Mouse (Mus musculus) stomach, embryonic 15.5 days (tissue): ENCODE results near the gene Fbxl7. TPM values are rescaled to one million over a fixed set of nuclear protein-coding genes. Genes with fewer than 3 reads are reported as not detected.
A peak's percentile ranks its signal among the peaks of the same experiment; 100 is the strongest.

Experiments used
- ATAC-seq: fragments of 200-750 bp; cut with Nextera tagmentation; 2 replicates; pipeline ENCODE4 v1.8.0; 2017; ENCODE audit warnings: low read depth, moderate number of reproducible peaks, moderate TSS enrichment; ENCODE audit not compliant: insufficient read depth, low FRiP score
- H3K27ac ChIP-seq: fragments of 300-500 bp; sonication (generic); 2 replicates; pipeline ENCODE4 v1.5.1; 2015; ENCODE audit warnings: mild to moderate bottlenecking, inconsistent platforms
- H3K27me3 ChIP-seq: fragments of 300-500 bp; sonication (generic); replicated peaks from 2 replicates; pipeline ENCODE4 v1.6.1; 2015; ENCODE audit warnings: inconsistent platforms
- H3K36me3 ChIP-seq: fragments of 300-500 bp; sonication (generic); 2 replicates; pipeline ENCODE4 v1.6.1; 2015; ENCODE audit warnings: inconsistent platforms
- H3K4me1 ChIP-seq: fragments of 300-500 bp; sonication (generic); 2 replicates; pipeline ENCODE4 v1.6.1; 2015; ENCODE audit warnings: inconsistent platforms
- H3K4me2 ChIP-seq: fragments of 300-500 bp; sonication (generic); 2 replicates; pipeline ENCODE4 v1.6.1; 2015; ENCODE audit warnings: mild to moderate bottlenecking, inconsistent platforms
- H3K4me3 ChIP-seq: fragments of 300-500 bp; sonication (generic); replicated peaks from 2 replicates; pipeline ENCODE4 v1.5.1; 2015; ENCODE audit warnings: inconsistent platforms
- H3K9ac ChIP-seq: fragments of 300-500 bp; sonication (generic); 2 replicates; pipeline ENCODE4 v1.6.1; 2015; ENCODE audit warnings: inconsistent platforms
- H3K9me3 ChIP-seq: fragments of 300-500 bp; sonication (generic); 2 replicates; pipeline ENCODE4 v1.6.1; 2016; ENCODE audit warnings: inconsistent platforms
- WGBS: fragments of 180-500 bp; shearing (Covaris S2); methylation state at CpG from one replicate; pipeline ENCODE4 v1.1.7; 2015; 5-methylcytosine and 5-hydroxymethylcytosine counted together
- polyA plus RNA-seq: library from polyadenylated mRNA; unstranded; fragments of >200 nt; fragmentation: Nextera tagmentation; extraction: Ambion mirVana; gene quantifications from 2 replicates; pipeline ENCODE4 v1.2.1, GENCODE M21; 2015

Gene Fbxl7
- polyA plus RNA-seq, 1 experiment from 2014 or later: 14.4 TPM

DNA sequence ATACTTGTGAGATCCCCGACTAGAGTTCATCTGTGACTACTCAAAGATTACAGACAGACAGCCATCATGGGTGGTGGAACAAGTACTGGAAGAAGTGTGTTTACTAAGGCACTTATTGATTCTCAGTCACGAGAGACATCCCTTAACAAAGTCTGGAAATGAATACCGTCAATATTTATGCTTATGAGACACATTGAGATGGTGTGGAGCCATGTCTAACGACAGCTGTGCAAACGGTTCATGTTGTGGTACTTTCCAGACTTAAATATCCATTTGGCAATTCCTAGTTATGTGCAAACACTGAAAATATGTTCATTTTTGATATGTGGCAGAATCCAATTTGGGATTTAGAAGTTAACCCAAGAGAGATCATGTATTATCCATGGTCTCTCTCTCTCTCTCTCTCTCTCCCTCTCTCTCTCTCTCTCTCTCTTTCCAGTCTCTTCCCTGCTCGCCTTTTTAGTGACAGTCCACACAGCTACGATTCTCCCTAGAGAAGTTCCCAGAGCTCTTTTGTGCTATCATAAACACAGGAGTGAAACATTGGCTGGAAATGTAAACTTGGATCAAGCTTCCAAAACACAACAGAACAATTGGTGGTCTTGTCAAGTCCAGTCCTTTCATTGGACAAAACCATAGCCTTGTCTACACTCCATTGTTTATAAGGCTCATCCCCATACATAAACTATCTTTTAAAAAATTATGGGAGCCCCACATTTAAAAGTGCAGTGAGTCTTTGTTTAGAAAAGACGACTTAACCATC, 315.3 kb downstream of the Fbxl7 start:
- no peak overlapping the region for H3K9ac ChIP-seq
- peak; percentile 43; the same call in 1 of the 2 replicates for ATAC-seq
- H3K36me3 ChIP-seq: no peaks in the 10 kb centered on the region
- H3K4me2 ChIP-seq: no peak overlapping the region
- H3K4me3 ChIP-seq: no peak overlapping the region
- no peaks in the 10 kb centered on the region for H3K27me3 ChIP-seq
- WGBS: 46% methylated on average over 8 of the region's 8 CpGs
- peak overlapping the region; percentile 38 for H3K27ac ChIP-seq
- H3K9me3 ChIP-seq: no peaks in the 10 kb centered on the region
- no peaks in the 10 kb centered on the region for H3K4me1 ChIP-seq

DNA sequence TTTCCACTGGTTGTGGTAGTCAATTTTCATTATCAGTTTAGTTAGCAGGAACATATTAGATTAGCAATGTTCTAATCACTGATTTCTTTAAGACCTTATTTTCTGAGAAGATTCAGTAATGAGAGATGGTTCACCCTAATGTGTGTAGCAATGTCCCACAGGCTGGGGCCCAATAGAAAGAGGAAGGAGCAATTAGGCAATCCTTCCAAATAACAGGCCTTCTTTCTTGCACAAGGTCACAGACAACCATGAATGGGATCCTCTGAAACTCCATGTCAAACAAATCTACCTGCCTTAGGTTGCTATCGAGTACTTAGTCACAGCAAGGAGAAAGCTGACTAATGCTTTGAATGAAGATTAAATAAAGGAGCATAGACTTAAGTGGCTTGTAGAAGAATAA, 316.9 kb downstream of the Fbxl7 start:
- no peak overlapping the region for H3K9ac ChIP-seq
- H3K27ac ChIP-seq: no peak overlapping the region
- H3K36me3 ChIP-seq: no peaks in the 10 kb centered on the region
- ATAC-seq: no peak
- no peak overlapping the region for H3K4me3 ChIP-seq
- H3K4me1 ChIP-seq: no peaks in the 10 kb centered on the region
- no peaks in the 10 kb centered on the region for H3K27me3 ChIP-seq
- no peaks in the 10 kb centered on the region for H3K9me3 ChIP-seq
- 68% methylated on average over 1 of the region's 1 CpGs for WGBS
- no peak overlapping the region for H3K4me2 ChIP-seq

GRCm38 (mm10) chr15:26566076-26566475, 329.3 kb downstream of the Fbxl7 start:
- 71% methylated on average over 2 of the region's 2 CpGs for WGBS
- Histone ChIP-seq H3K4me1 (no peaks in the 10 kb centered on the region), H3K4me2 (no peak overlapping the region), H3K27ac (no peak overlapping the region), H3K36me3 (no peaks in the 10 kb centered on the region), H3K9me3 (no peaks in the 10 kb centered on the region), H3K9ac (no peak overlapping the region), H3K4me3 (no peak overlapping the region), H3K27me3 (no peaks in the 10 kb centered on the region)
- ATAC-seq: no peak

GRCm38 (mm10) chr15:26553620-26554019, 341.8 kb downstream of the Fbxl7 start:
- 71% methylated on average over 10 of the region's 10 CpGs for WGBS
- H3K36me3 ChIP-seq: peaks cover 8% of the 10 kb centered on the region
- no peaks in the 10 kb centered on the region for H3K4me1 ChIP-seq
- H3K9me3 ChIP-seq: no peaks in the 10 kb centered on the region
- no peak for ATAC-seq
- H3K4me3 ChIP-seq: no peak overlapping the region
- no peak overlapping the region for H3K27ac ChIP-seq
- H3K4me2 ChIP-seq: no peak overlapping the region
- H3K9ac ChIP-seq: no peak overlapping the region
- no peaks in the 10 kb centered on the region for H3K27me3 ChIP-seq

- Histone ChIP-seq H3K4me3 (no peak overlapping the region), H3K27ac (no peak overlapping the region), H3K9ac (no peak overlapping the region), H3K36me3 (no peaks in the 10 kb centered on the region), H3K27me3 (no peaks in the 10 kb centered on the region), H3K9me3 (no peaks in the 10 kb centered on the region), H3K4me2 (no peak overlapping the region), H3K4me1 (no peaks in the 10 kb centered on the region)
- ATAC-seq: no peak
- 71% methylated on average over 3 of the region's 3 CpGs for WGBS
These were observed 361.2 kb downstream of the Fbxl7 start for GRCm38 (mm10) chr15:26533997-26534700.

DNA sequence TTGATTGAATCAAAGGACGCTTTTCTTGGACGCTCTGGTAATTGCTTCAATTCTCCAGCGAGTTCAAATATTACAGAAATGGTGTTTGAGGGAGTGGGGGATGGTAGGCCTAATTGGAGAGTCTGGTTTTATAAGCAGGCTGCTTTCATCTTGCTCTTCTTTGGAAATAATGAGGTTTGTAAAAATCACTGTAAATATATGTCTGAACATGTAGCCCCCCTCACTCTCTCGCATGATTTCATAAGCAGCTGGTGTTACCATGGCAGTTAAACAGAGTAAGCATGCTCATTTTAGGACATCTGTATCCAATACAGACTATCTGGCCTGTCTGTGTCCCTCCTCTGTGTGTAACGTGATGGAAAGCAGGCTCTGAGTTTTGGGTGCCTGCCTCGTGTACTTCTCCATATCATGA, 376.2 kb downstream of the Fbxl7 start:
- H3K9ac ChIP-seq: no peak overlapping the region
- no peak overlapping the region for H3K4me2 ChIP-seq
- H3K27ac ChIP-seq: peak overlapping the region; percentile 40; the same call in 1 of the 2 replicates
- no peaks in the 10 kb centered on the region for H3K27me3 ChIP-seq
- no peaks in the 10 kb centered on the region for H3K36me3 ChIP-seq
- ATAC-seq: peak; percentile 83; the same call in 1 of the 2 replicates
- no peaks in the 10 kb centered on the region for H3K9me3 ChIP-seq
- no peaks in the 10 kb centered on the region for H3K4me1 ChIP-seq
- WGBS: 52% methylated on average over 6 of the region's 6 CpGs
- no peak overlapping the region for H3K4me3 ChIP-seq

DNA sequence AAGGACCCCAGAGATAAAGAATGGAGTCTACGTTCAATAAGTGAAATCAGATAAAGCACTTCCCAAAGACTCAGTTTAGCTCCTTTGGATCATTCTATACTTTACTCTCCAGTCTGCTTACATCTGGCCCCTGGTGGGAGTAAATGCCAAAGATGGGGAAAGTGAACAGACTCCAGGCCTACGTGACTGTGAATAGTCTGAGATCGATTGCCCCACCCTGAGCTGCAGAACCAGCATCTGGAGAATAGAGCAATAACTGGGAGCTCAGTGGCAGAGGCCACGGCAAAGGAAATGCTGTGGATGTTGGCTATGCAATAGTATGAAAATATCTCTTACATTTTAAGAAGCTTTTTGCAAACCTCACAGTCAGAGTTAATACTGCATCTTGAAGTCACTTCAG, 394.4 kb downstream of the Fbxl7 start:
- WGBS: 41% methylated on average over 4 of the region's 4 CpGs

More for the DNA sequence above, 394.4 kb downstream of the Fbxl7 start:
- Histone ChIP-seq H3K9me3 (no peaks in the 10 kb centered on the region), H3K27ac (no peak overlapping the region), H3K4me3 (no peak overlapping the region), H3K4me2 (no peak overlapping the region), H3K9ac (no peak overlapping the region), H3K36me3 (no peaks in the 10 kb centered on the region), H3K4me1 (no peaks in the 10 kb centered on the region), H3K27me3 (no peaks in the 10 kb centered on the region)
- ATAC-seq: no peak
